Mouse (Mus musculus): ENCODE measurements around the gene Frem2. TPM values are rescaled to one million over a fixed set of nuclear protein-coding genes. Genes with fewer than 3 reads are reported as not detected.
A peak's percentile ranks its signal among the peaks of the same experiment; 100 is the strongest.

Frem2 gene
- polyA plus RNA-seq, 1 experiment from 2014 or later, result 4.6 TPM

DNA sequence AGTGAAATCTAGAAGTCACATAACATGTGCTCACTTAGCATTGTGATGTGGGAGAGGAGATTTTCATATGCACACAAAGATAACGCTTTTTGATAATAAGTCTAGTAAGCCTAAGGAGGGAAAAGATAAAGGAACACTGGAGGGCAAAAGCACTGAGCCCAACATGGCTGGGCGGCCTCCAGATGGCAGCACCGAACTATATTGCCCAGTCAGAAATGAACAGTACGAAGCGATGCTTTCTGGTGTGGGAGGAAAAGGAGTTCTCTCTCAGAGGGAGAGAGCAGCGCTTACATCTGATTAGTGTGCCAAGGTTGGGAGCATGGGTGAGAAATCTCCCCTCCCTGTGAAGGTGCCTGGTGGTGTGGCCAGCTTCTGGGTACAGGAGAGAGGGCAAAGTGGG lies 181.3 kb downstream of the Frem2 start:
- WGBS, result 75% methylated on average over 6 of the region's 6 CpGs

DNA sequence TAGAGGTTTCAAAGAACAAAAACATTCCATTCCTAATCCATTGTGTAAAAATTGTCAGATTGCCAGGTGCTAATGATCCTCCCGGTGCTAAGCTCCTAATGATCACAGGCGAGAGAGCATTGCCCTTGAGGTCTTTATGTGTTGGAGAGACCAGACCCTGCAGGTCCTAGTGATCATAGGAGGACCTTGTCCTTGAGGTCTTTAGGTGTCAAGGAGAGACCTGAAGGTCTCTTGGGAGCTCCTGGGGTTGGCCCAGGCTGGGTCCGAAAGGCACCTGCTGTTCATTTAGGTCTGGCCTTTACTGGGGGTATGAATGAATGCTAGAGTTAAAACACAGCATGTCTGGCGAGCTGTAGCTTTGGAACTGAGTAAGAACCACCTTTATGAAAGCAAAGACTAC lies 183.0 kb downstream of the Frem2 start:
- ATAC-seq (ENCODE audit: low FRiP score), result no peak
- H3K4me3 ChIP-seq, result no peak overlapping the region
- H3K27me3 ChIP-seq, result no peaks in the 10 kb centered on the region
- peaks cover 81% of the 10 kb centered on the region for H3K36me3 ChIP-seq
- 82% methylated on average over 4 of the region's 4 CpGs for WGBS
- no peaks in the 10 kb centered on the region for H3K4me1 ChIP-seq
- H3K9me3 ChIP-seq (replicated peaks), result no peaks in the 10 kb centered on the region
- no peak overlapping the region for H3K9ac ChIP-seq
- no peak overlapping the region for H3K27ac ChIP-seq
- no peak overlapping the region for H3K4me2 ChIP-seq (replicated peaks)

More for the DNA sequence above, 181.3 kb downstream of the Frem2 start:
- H3K27me3 ChIP-seq, result no peaks in the 10 kb centered on the region
- H3K9me3 ChIP-seq (replicated peaks), result no peaks in the 10 kb centered on the region
- H3K27ac ChIP-seq, result no peak overlapping the region
- no peak; the same call in 1 of the 2 replicates for ATAC-seq (ENCODE audit: low FRiP score)
- peaks cover 94% of the 10 kb centered on the region for H3K36me3 ChIP-seq
- H3K4me3 ChIP-seq, result no peak overlapping the region
- H3K4me2 ChIP-seq (replicated peaks), result no peak overlapping the region
- no peak overlapping the region for H3K9ac ChIP-seq
- H3K4me1 ChIP-seq, result no peaks in the 10 kb centered on the region

DNA sequence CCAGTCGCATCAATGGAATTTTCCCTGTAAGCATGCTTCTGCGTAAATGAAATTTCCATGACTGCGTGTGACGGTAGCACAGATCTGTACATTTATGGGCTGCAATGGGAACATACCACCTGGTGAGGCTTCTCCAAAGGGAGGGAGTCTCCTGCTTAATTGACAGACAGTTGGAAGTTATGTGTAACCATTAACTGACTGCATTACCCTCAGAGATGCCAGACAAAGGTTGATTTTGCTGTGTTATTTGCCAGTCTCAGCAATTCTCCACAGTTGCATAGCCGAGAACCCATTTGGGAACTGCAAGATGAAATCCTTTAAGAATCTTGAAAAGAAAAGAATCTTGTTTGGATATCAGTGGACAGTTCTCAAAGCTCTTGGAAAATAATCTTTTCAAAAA lies 185.1 kb downstream of the Frem2 start:
- Histone ChIP-seq H3K27me3 (no peaks in the 10 kb centered on the region), H3K36me3 (peaks cover 60% of the 10 kb centered on the region), H3K4me2 (replicated peaks) (no peak overlapping the region), H3K9me3 (replicated peaks) (no peaks in the 10 kb centered on the region), H3K4me1 (peaks cover 5% of the 10 kb centered on the region; the same call in 1 of the 2 replicates), H3K27ac (no peak overlapping the region), H3K9ac (no peak overlapping the region), H3K4me3 (no peak overlapping the region)
- WGBS, result 96% methylated on average over 5 of the region's 5 CpGs
- no peak for ATAC-seq (ENCODE audit: low FRiP score)

DNA sequence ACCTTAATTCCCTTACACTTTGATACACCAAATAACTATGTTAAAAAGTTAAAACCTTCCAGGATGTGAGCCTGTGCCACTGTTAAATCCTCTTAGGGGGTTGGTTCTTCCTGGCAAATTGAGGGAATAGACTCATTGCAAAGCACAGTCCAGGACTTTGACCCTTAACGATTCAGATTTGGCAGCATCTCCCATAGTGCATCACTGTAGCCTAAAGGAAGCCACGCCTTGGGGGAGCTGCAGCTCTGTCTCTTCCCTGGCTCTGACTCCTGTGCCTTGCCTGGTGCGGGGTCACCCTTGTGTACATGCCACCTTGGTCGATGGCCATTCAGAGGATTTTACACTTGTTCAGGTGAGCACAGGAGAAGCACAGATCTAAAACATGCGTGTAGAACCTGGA lies 187.5 kb downstream of the Frem2 start:
- no peak for ATAC-seq (ENCODE audit: low FRiP score)
- 93% methylated on average over 5 of the region's 5 CpGs for WGBS
- H3K4me1 ChIP-seq, result peaks cover 26% of the 10 kb centered on the region
- H3K9ac ChIP-seq, result no peak overlapping the region
- no peaks in the 10 kb centered on the region for H3K9me3 ChIP-seq (replicated peaks)
- H3K4me2 ChIP-seq (replicated peaks), result no peak overlapping the region
- no peak overlapping the region for H3K27ac ChIP-seq
- H3K4me3 ChIP-seq, result no peak overlapping the region
- no peaks in the 10 kb centered on the region for H3K27me3 ChIP-seq
- peaks cover 39% of the 10 kb centered on the region for H3K36me3 ChIP-seq

DNA sequence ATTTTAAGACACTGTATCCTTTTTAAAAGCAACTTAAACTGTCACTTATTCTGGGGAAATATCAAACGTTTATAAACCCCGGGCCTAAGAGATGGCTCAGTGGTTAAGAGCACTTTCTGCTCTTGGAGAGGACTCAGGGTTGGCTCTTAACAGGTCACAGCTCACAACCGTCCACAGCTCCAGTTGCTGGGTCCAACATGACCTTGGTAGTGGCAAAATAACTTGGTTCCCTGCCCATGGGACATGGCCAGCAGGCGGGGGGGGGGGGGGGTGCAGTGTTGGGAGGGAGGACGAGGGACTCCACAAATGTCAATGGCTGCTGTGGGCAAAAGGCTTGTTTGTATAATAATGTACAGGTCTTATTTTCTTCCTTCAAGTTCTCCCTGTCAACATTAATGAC lies 189.8 kb downstream of the Frem2 start:
- no peak for ATAC-seq (ENCODE audit: low FRiP score)
- Histone ChIP-seq H3K4me3 (no peak overlapping the region), H3K4me1 (peaks cover 29% of the 10 kb centered on the region), H3K9ac (no peak overlapping the region), H3K27me3 (no peaks in the 10 kb centered on the region), H3K36me3 (peaks cover 16% of the 10 kb centered on the region), H3K9me3 (replicated peaks) (no peaks in the 10 kb centered on the region), H3K4me2 (replicated peaks) (no peak overlapping the region), H3K27ac (no peak overlapping the region)
- 86% methylated on average over 4 of the region's 5 CpGs for WGBS

DNA sequence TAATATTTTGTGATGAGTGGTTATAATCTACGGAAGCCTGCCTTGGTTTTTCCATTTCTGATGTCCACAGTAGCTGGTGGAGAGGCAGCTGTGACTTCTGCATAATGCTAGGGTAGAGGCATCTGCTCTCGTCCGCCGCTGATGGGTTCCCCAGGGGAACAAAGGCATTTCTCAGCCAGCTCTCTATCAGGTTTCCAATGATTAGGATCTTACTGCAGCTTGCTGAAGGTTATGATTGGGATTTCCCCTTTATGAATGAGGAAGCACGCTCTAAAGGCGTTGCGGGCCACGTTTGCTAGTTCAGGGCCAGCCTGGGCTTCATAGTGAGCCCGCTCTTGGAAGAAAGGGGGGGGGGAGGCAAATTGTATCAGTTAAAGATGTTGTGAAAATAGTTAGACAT lies 190.7 kb downstream of the Frem2 start:
- H3K9ac ChIP-seq, result no peak overlapping the region
- ATAC-seq (ENCODE audit: low FRiP score), result no peak
- H3K36me3 ChIP-seq, result peaks cover 8% of the 10 kb centered on the region
- H3K4me2 ChIP-seq (replicated peaks), result peak overlapping the region; percentile 72
- WGBS, result 58% methylated on average over 9 of the region's 9 CpGs
- H3K27me3 ChIP-seq, result no peaks in the 10 kb centered on the region
- H3K9me3 ChIP-seq (replicated peaks), result no peaks in the 10 kb centered on the region
- peaks cover 34% of the 10 kb centered on the region for H3K4me1 ChIP-seq
- H3K27ac ChIP-seq, result no peak overlapping the region
- H3K4me3 ChIP-seq, result peak overlapping the region; percentile 15; the same call in 1 of the 2 replicates

DNA sequence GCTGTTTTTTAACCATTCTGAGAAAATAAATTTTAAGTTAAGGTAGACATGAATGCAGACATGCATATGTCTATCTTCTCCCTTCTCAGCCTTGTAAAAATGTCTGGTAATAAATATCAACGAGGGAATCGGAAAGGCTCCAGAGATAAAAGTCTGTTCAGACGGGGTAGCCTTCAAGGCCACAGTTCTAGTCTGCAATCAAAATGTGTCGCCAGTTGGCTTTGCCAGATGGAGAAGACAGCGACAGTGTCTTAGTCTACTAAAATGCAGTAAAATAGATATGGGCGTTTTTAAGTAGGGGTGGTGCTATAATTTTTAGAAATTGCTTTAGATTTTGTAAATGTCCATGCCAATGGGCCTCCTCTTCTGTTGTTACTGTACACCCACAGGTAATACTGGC lies 191.8 kb downstream of the Frem2 start:
- ATAC-seq (ENCODE audit: low FRiP score), result no peak
- WGBS, result 67% methylated on average over 6 of the region's 6 CpGs
- Histone ChIP-seq H3K9me3 (replicated peaks) (no peaks in the 10 kb centered on the region), H3K9ac (peak overlapping the region; percentile 39; the same call in 1 of the 2 replicates), H3K36me3 (0 out of 2 replicates have a peak, but pooled peaks cover 3% of the 10 kb centered on the region), H3K4me3 (peak overlapping the region; percentile 15), H3K4me1 (peaks cover 38% of the 10 kb centered on the region), H3K4me2 (replicated peaks) (peak overlapping the region; percentile 72), H3K27me3 (no peaks in the 10 kb centered on the region), H3K27ac (no peak overlapping the region)

DNA sequence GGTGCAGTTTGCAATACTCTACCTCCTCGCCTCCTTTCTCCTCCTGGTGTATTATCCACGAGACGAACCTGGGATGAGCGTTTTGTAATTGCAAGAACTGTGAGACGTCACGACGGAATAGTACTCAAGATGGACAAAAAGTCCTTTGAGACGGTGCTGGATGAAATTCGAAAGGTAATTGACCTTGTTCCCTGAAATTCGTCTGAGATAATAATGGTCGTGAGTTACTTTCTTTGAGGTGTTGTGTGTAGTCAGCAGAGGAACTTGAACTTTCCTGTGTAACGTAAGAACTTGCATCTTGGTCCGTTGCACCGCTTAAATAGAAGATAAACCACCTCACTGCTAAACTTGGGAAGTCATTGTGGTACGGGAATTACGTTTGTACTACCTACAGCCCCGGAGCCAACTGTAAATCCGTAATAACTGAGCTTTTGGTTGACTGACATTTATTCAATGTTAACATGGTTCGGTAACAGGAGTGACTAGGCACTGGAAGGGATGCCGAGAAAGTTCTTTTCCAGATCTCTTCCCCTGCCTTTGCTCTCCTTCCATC lies 192.9 kb downstream of the Frem2 start:
- peak overlapping the region; percentile 90 for H3K27ac ChIP-seq
- WGBS, result under 1% methylated on average over 20 of the region's 20 CpGs
- H3K4me1 ChIP-seq, result peaks cover 38% of the 10 kb centered on the region
- peak overlapping the region; percentile 88 for H3K9ac ChIP-seq
- H3K4me3 ChIP-seq, result peak overlapping the region; percentile 80
- peaks cover 12% of the 10 kb centered on the region; the same call in 1 of the 2 replicates for H3K36me3 ChIP-seq
- no peaks in the 10 kb centered on the region for H3K27me3 ChIP-seq
- no peak for ATAC-seq (ENCODE audit: low FRiP score)
- H3K9me3 ChIP-seq (replicated peaks), result no peaks in the 10 kb centered on the region
- H3K4me2 ChIP-seq (replicated peaks), result peak overlapping the region; percentile 72

Other genes starting within 250 kb of the Frem2 start
- 13.5 and 13.7 TPM in 2 replicates for gene Nhlrc3, start 194.0 kb downstream of the Frem2 start, polyA plus RNA-seq (2016; fragmentation: Nextera tagmentation; extraction: Ambion mirVana)
- gene Proser1, start 193.7 kb downstream of the Frem2 start, polyA plus RNA-seq (2016; fragmentation: Nextera tagmentation; extraction: Ambion mirVana), result 28.0 and 31.0 TPM in 2 replicates
- gene Stoml3, start 168.7 kb downstream of the Frem2 start, polyA plus RNA-seq (2016; fragmentation: Nextera tagmentation; extraction: Ambion mirVana), result not detected in 2 replicates
- gene Gm10985, start 187.7 kb upstream of the Frem2 start, polyA plus RNA-seq (2016; fragmentation: Nextera tagmentation; extraction: Ambion mirVana), result not detected in 2 replicates
- 111 and 115 TPM in 2 replicates for gene Ufm1, start 206.5 kb upstream of the Frem2 start, polyA plus RNA-seq (2016; fragmentation: Nextera tagmentation; extraction: Ambion mirVana)

All from hindbrain, embryonic 12.5 days (tissue).